Mouse (Mus musculus) heart, embryonic 12.5 days (tissue): ENCODE measurements at regions not wholly inside any gene's neighbourhood (a gene's known extent, or its start where the extent isn't known, plus 50 kb on each side); places are given as distances from the start of the nearest gene placed in this dataset.

ENCODE experiments used
- ATAC-seq: fragments of 200-750 bp; cut with Nextera tagmentation; 2 replicates; pipeline ENCODE4 v1.8.0; 2017; ENCODE audit warnings: moderate TSS enrichment, moderate library complexity; ENCODE audit not compliant: insufficient number of reproducible peaks, low FRiP score
- H3K27ac ChIP-seq: fragments of 300-500 bp; sonication (generic); 2 replicates; pipeline ENCODE4 v1.5.1; 2016; ENCODE audit warnings: mild to moderate bottlenecking, moderate library complexity; ENCODE audit not compliant: poor library complexity, severe bottlenecking
- H3K27me3 ChIP-seq: fragments of 300-500 bp; sonication (generic); replicated peaks from 2 replicates; pipeline ENCODE4 v1.6.1; 2016; ENCODE audit warnings: mild to moderate bottlenecking, moderate library complexity
- H3K36me3 ChIP-seq: fragments of 300-500 bp; sonication (generic); 2 replicates; pipeline ENCODE4 v1.6.1; 2016; ENCODE audit warnings: mild to moderate bottlenecking, moderate library complexity
- H3K4me1 ChIP-seq: fragments of 300-500 bp; sonication (generic); replicated peaks from 2 replicates; pipeline ENCODE4 v1.6.1; 2016; ENCODE audit warnings: mild to moderate bottlenecking
- H3K4me2 ChIP-seq: fragments of 300-500 bp; sonication (generic); 2 replicates; pipeline ENCODE4 v1.6.1; 2016; ENCODE audit warnings: mild to moderate bottlenecking, moderate library complexity
- H3K4me3 ChIP-seq: fragments of 300-500 bp; sonication (generic); 2 replicates; pipeline ENCODE4 v1.5.1; 2016; ENCODE audit warnings: mild to moderate bottlenecking
- H3K9ac ChIP-seq: fragments of 300-500 bp; sonication (generic); 2 replicates; pipeline ENCODE4 v1.6.1; 2016; ENCODE audit warnings: mild to moderate bottlenecking, moderate library complexity
- H3K9me3 ChIP-seq: fragments of 300-500 bp; sonication (generic); replicated peaks from 2 replicates; pipeline ENCODE4 v1.6.1; 2016; ENCODE audit warnings: mild to moderate bottlenecking, moderate library complexity
- WGBS: fragments of 180-500 bp; shearing (Covaris S2); methylation state at CpG from one replicate; pipeline ENCODE4 v1.1.7; 2016; 5-methylcytosine and 5-hydroxymethylcytosine counted together

DNA sequence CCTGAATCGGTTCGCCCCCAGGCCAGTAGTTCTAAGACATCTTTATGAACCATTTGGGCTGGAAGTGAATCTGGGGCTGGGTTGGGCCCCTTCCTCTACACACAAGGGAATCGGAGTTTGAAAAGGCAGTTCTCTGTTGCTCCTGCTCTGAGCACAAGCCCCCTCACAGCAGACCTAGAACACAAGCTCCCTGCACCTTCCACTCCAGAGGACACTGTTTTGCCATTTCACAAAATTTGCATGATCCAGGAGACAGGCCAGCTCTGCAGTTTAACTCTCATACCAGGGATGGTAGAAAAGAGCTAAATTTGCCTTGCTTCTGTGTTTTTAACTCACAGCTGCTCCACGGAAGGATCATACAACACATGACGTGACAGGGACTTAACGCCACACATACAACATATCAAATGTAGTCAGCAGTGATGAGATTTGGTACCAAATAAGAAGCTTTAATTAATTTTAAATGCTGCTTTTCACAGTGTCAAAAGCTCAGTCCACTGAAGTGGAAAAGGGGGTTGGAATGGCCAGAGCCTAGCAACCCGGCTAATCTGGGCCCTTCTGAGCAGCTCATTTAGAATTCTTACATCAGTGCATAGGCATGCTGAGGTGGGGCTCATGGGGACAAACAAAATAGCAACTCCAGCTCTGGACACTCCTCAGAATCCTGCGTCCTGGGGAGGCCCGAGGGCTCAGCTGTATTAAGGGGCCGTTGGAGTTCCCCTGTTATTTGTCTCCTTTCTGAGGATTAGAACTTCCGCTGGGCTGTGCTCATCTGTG, 434.1 kb downstream of the Sox2 start:
- peaks cover 14% of the 10 kb centered on the region for H3K4me1 ChIP-seq
- 0 out of 2 replicates have a peak overlapping the region, but pooled peaks have one; percentile 18 for H3K9ac ChIP-seq
- peak; percentile 75 for ATAC-seq
- H3K4me3 ChIP-seq = no peak overlapping the region
- no peaks in the 10 kb centered on the region for H3K36me3 ChIP-seq
- 53% methylated on average over 11 of the region's 11 CpGs for WGBS
- H3K27ac ChIP-seq = peak overlapping the region; percentile 63
- peak overlapping the region; percentile 21 for H3K4me2 ChIP-seq
- H3K27me3 ChIP-seq = no peaks in the 10 kb centered on the region
- H3K9me3 ChIP-seq = no peaks in the 10 kb centered on the region

DNA sequence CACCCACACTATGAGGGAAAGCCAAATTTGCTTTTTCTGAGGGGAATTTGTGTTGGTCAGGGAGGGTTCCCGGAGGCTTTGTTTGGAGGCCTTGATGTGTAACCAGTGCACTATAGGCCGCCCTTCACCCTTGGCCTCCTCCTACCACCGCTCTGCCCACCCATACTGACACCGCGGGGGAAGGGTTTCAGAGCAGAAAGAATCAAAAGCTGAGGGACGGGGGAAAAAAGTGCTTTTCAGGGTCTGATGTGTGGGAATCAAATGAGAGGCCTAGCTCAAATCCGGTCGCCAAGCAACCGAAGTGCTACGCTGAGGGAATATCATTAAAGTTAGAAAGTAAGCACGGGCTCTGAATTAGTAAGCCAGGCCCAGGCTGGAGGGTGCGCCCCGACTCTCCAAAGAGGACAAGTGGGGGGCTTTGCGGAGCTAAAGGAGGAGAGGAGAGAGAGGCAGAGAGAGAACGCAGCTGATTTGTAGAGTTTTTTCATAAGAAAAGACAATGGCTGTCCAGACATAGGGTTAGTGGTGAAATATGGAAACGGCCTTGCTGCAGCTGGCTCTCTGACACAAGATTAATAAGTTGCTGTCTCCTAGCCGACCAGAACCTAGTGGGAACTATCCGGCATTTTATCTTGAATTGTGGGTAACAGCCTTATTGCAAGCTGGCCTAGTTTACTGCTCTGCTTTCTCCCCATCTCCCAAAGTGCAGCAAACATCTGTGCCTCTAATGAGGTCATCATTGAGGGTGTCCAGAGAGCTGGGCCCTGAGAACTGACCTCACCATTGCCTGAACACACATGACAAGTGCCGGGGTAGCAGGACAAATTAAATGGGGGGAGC, 438.3 kb downstream of the Sox2 start:
- Histone ChIP-seq H3K27ac (no peak overlapping the region), H3K4me1 (peaks cover 14% of the 10 kb centered on the region), H3K4me3 (no peak overlapping the region), H3K9ac (no peak overlapping the region), H3K9me3 (no peaks in the 10 kb centered on the region), H3K4me2 (no peak overlapping the region), H3K27me3 (0 out of 2 replicates have a peak, but pooled peaks cover 4% of the 10 kb centered on the region), H3K36me3 (no peaks in the 10 kb centered on the region)
- no peak for ATAC-seq
- 73% methylated on average over 19 of the region's 19 CpGs for WGBS

DNA sequence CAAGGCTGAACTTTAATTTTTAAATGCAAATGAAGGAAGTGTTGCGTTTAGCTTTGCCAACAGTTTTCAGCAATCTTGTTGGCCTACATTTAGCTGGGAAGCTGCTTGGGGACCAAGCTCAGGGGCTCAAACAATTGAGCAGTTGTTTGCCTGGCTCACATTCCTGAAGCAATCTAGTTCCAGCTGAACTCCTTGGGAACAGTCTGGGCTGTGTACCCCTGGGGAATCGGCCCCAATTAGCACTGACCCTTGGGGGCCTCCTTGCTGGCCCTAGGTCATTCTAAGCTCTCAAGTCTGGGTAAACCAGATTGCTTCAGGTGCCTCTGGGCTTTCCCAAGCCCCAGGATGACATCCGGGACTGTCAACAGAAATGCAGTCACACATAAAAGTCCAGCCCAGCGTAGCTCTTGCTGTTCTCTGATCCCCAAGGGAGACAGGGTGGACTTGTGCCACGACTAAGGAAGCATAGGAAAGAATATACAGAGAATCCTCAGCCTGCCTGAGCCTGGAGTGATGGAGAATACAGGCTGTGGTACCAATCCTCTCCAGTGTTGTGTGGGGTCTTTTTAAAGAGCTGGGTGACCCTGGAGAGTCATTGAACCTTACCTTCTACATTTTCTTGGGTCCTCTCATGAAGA, 440.4 kb downstream of the Sox2 start:
- Histone ChIP-seq H3K9ac (no peak overlapping the region), H3K4me1 (no peaks in the 10 kb centered on the region), H3K27ac (no peak overlapping the region), H3K4me3 (no peak overlapping the region), H3K4me2 (no peak overlapping the region), H3K27me3 (0 out of 2 replicates have a peak, but pooled peaks cover 6% of the 10 kb centered on the region), H3K36me3 (no peaks in the 10 kb centered on the region), H3K9me3 (no peaks in the 10 kb centered on the region)
- 51% methylated on average over 5 of the region's 5 CpGs for WGBS
- no peak for ATAC-seq

GRCm38 (mm10) chr3:35093001-35093400, 442.8 kb downstream of the Sox2 start:
- no peak overlapping the region for H3K4me3 ChIP-seq
- no peaks in the 10 kb centered on the region for H3K36me3 ChIP-seq
- H3K27ac ChIP-seq = no peak overlapping the region
- H3K4me1 ChIP-seq = no peaks in the 10 kb centered on the region
- H3K27me3 ChIP-seq = 0 out of 2 replicates have a peak, but pooled peaks cover 6% of the 10 kb centered on the region
- H3K9ac ChIP-seq = no peak overlapping the region
- H3K4me2 ChIP-seq = no peak overlapping the region
- no peak for ATAC-seq
- H3K9me3 ChIP-seq = no peaks in the 10 kb centered on the region
- WGBS = 70% methylated on average over 9 of the region's 9 CpGs

GRCm38 (mm10) chr3:35095221-35095620, 445.0 kb downstream of the Sox2 start:
- no peak overlapping the region for H3K9ac ChIP-seq
- no peak for ATAC-seq
- no peaks in the 10 kb centered on the region for H3K4me1 ChIP-seq

DNA sequence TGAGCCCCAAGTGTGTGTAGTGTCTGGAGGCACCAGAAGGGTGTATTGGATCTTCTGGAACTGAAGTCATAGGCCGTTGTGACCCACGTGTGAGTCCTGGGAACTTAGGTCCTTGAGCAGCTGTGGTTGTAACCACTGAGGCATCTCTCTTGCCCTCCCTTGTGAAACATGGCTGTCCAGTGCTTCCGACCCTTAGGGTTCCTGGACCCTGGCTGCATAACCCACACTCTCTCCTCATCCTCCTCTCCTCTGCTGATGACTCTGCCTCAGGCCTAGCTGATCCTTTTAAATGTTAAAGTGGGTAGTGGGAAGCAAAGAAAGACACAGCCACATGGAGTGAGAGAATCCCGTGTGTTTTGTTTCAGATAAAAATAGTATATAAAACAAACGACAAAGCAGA, 446.2 kb downstream of the Sox2 start:
- H3K4me1 ChIP-seq = peaks cover 2% of the 10 kb centered on the region; the same call in 1 of the 2 replicates
- 81% methylated on average over 5 of the region's 5 CpGs for WGBS
- no peaks in the 10 kb centered on the region for H3K36me3 ChIP-seq
- H3K9ac ChIP-seq = no peak overlapping the region
- H3K27me3 ChIP-seq = peaks cover 17% of the 10 kb centered on the region; the same call in 1 of the 2 replicates
- no peak overlapping the region for H3K4me3 ChIP-seq
- H3K9me3 ChIP-seq = no peaks in the 10 kb centered on the region
- no peak for ATAC-seq
- no peak overlapping the region for H3K27ac ChIP-seq
- no peak overlapping the region for H3K4me2 ChIP-seq

More at GRCm38 (mm10) chr3:35095221-35095620, 445.0 kb downstream of the Sox2 start:
- no peaks in the 10 kb centered on the region for H3K36me3 ChIP-seq
- H3K4me3 ChIP-seq = no peak overlapping the region
- no peak overlapping the region for H3K27ac ChIP-seq
- H3K9me3 ChIP-seq = no peaks in the 10 kb centered on the region
- H3K27me3 ChIP-seq = peaks cover 17% of the 10 kb centered on the region; the same call in 1 of the 2 replicates
- H3K4me2 ChIP-seq = no peak overlapping the region
- 88% methylated on average over 8 of the region's 8 CpGs for WGBS

GRCm38 (mm10) chr3:35097766-35098165, 447.6 kb downstream of the Sox2 start:
- Histone ChIP-seq H3K4me2 (no peak overlapping the region), H3K9me3 (no peaks in the 10 kb centered on the region), H3K4me1 (peaks cover 3% of the 10 kb centered on the region; the same call in 1 of the 2 replicates), H3K4me3 (no peak overlapping the region), H3K27ac (no peak overlapping the region), H3K27me3 (peaks cover 13% of the 10 kb centered on the region; the same call in 1 of the 2 replicates), H3K36me3 (no peaks in the 10 kb centered on the region), H3K9ac (no peak overlapping the region)
- no peak for ATAC-seq
- 84% methylated on average over 6 of the region's 6 CpGs for WGBS

- 68% methylated on average over 3 of the region's 3 CpGs for WGBS
- no peak for ATAC-seq
Measured at GRCm38 (mm10) chr3:35099226-35099625, 449.0 kb downstream of the Sox2 start.

GRCm38 (mm10) chr3:35099876-35100420, 449.7 kb downstream of the Sox2 start:
- Histone ChIP-seq H3K9me3 (no peaks in the 10 kb centered on the region), H3K27ac (no peak overlapping the region), H3K9ac (no peak overlapping the region), H3K27me3 (peaks cover 19% of the 10 kb centered on the region), H3K4me3 (no peak overlapping the region), H3K4me2 (no peak overlapping the region), H3K4me1 (peaks cover 3% of the 10 kb centered on the region; the same call in 1 of the 2 replicates), H3K36me3 (no peaks in the 10 kb centered on the region)
- ATAC-seq = no peak
- WGBS = 81% methylated on average over 10 of the region's 10 CpGs

More at GRCm38 (mm10) chr3:35099226-35099625, 449.0 kb downstream of the Sox2 start:
- H3K27me3 ChIP-seq = peaks cover 18% of the 10 kb centered on the region
- no peak overlapping the region for H3K4me2 ChIP-seq
- peaks cover 3% of the 10 kb centered on the region; the same call in 1 of the 2 replicates for H3K4me1 ChIP-seq
- no peak overlapping the region for H3K9ac ChIP-seq
- no peaks in the 10 kb centered on the region for H3K36me3 ChIP-seq
- H3K27ac ChIP-seq = no peak overlapping the region
- H3K4me3 ChIP-seq = no peak overlapping the region
- H3K9me3 ChIP-seq = no peaks in the 10 kb centered on the region

DNA sequence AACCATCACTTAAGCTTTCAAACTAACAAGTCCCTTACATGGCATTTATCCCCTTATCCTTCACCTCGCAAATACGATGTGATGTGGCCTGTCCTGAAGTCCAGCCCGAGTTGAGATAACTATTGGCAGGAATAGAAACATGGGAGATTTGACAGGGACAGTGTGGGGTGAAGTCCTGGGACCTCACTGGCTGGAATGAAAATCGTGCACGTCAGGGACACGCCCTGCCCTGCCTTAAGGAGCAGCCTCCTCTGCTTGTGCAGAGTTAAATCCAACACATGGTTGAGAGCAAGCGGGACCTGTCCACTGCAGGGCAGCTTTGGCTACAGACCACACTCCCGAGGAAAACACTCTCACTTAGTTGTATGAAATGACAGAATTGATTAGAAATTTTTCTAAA, 451.1 kb downstream of the Sox2 start:
- no peak overlapping the region for H3K4me3 ChIP-seq
- 50% methylated on average over 8 of the region's 8 CpGs for WGBS

More for the DNA sequence above, 451.1 kb downstream of the Sox2 start:
- no peak overlapping the region for H3K4me2 ChIP-seq
- no peak overlapping the region for H3K9ac ChIP-seq
- H3K4me1 ChIP-seq = peaks cover 3% of the 10 kb centered on the region; the same call in 1 of the 2 replicates
- H3K27ac ChIP-seq = no peak overlapping the region
- H3K9me3 ChIP-seq = no peaks in the 10 kb centered on the region
- peaks cover 22% of the 10 kb centered on the region for H3K27me3 ChIP-seq
- no peaks in the 10 kb centered on the region for H3K36me3 ChIP-seq
- ATAC-seq = no peak
